Mouse (Mus musculus) adrenal gland, adult 8-10 months (tissue): ENCODE measurements around the gene Ndufb8. TPM values are rescaled to one million over a fixed set of nuclear protein-coding genes. Genes with fewer than 3 reads are reported as not detected.

ENCODE experiments used
- DNase-seq: peaks from one replicate; pipeline ENCODE4 v3.0.0; 2022
- total RNA-seq, 4 experiments: library from RNA; stranded (reverse); gene quantifications; 2 replicates each; pipeline ENCODE4 v1.2.4; 2022

The Ndufb8 gene
- total RNA-seq: 100 to 1,000 TPM; 284 to 446 (median 384) TPM

DNA sequence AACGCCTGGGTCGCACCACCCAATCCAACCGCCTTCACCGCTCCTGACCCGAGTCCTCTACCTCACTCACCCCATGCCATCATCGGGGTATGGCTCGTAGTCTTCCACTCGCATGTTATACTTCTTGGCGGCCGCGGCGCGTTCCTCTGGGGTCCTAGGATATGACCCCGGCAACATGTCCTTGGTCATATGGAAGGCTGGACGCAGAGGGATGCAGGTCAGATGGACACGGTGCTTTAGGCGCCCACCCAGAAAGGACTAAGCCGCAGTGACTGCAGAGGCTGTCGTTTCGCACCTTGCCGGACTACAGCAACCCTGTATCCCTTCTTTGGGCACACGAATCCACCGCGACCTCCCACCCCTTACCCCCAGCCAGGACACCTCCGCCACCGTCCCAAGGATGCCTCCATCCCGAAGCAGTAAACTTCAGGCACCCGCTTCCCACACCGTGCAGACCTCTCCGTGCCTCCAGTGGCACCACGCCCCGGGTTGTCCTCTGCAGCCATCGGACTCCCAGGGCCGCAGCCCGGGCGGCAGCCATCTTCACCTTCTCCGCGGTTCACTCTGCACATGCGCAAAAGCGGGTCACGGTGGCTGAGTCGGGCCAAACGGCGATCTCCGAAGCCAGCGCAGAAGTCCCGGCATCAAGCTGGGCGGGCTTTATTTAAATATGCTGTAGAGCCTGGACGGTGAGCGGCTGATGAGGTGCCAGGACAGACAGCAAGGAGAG is at the start of gene Ndufb8:
Ndufb8 (minus strand) TSS at position 580 of the 730 bp plus-strand sequence.
- peak; percentile 90 for DNase-seq

- no peak for DNase-seq
Measured at GRCm38 (mm10) chr19:44594180-44594579, 38.9 kb upstream of the Ndufb8 start.

DNA sequence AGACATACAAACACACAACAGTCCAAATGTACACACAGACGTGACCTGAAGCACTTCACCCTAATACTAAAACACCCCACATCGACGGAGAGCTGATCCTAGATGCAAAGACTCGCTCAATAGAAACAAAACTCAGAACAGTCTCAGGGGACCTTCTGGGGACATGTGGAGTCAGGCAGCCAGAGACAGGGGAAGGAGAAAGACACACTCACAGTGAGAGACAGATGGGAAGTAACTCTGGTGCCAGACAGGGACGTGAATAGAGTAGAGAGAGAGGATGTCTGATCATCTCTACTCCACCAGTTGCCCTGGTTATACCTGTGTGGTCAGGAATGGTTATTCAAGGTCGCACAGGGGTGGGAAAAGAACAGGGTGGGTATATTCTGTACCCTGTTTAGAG is 36.4 kb upstream of the Ndufb8 start:
- DNase-seq: no peak

GRCm38 (mm10) chr19:44590992-44591391 is 35.8 kb upstream of the Ndufb8 start:
- DNase-seq: no peak

GRCm38 (mm10) chr19:44589591-44590223 is 34.5 kb upstream of the Ndufb8 start:
- no peak for DNase-seq

- DNase-seq: no peak
Measured at GRCm38 (mm10) chr19:44588036-44588435, 32.8 kb upstream of the Ndufb8 start.

- DNase-seq: peak; percentile 78
Measured at GRCm38 (mm10) chr19:44582638-44583309, 27.5 kb upstream of the Ndufb8 start.

- DNase-seq: no peak
Measured at GRCm38 (mm10) chr19:44582103-44582502, 26.9 kb upstream of the Ndufb8 start.

GRCm38 (mm10) chr19:44578038-44578437 is 22.8 kb upstream of the Ndufb8 start:
- no peak for DNase-seq

DNA sequence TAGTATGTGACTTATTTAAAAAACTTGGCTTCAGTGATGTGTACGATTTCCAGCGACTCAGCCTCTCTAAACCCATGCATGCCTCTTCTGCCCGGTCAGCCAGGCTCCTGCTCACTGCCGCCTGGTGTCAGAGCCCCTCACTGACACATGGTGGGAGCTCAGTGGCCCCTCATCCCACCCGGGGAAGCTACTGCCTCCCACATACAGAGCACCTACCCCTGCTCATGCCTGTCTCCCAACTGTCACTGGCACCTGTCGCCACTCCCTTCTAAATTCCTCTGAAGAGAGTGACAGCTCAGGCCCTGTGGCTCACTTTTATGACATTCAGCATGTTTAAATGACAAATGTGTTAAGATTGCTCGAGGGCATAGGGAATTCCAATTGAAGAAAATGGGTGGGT is 21.0 kb upstream of the Ndufb8 start:
- no peak for DNase-seq

- DNase-seq: no peak
Measured at GRCm38 (mm10) chr19:44567763-44568162, 12.5 kb upstream of the Ndufb8 start.

GRCm38 (mm10) chr19:44564006-44564405 is 8.8 kb upstream of the Ndufb8 start:
- no peak for DNase-seq

- peak; percentile 92 for DNase-seq
Measured at GRCm38 (mm10) chr19:44562652-44563206, 7.5 kb upstream of the Ndufb8 start, which contains the start of gene Hif1an. Hif1an (plus strand) TSS chr19:44562850.

DNA sequence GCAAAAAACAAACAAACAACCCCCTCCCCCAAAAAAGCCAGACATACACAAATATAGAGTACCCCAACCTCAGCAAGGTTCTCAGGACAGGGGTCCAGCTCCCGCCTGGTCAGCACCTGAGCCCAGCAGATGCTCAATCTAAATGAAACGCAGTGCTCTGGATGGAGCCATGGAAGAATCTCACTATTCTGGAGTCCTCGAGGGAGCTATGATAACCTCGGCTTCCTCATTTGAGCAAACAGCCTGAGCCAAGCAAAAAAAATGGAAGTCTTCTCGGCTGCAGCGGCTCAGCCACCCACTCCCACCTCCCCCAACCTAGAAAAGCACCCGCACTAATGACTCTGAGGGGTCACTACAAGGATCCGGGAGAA is 765 bp downstream of the Ndufb8 start:
- DNase-seq: no peak

DNA sequence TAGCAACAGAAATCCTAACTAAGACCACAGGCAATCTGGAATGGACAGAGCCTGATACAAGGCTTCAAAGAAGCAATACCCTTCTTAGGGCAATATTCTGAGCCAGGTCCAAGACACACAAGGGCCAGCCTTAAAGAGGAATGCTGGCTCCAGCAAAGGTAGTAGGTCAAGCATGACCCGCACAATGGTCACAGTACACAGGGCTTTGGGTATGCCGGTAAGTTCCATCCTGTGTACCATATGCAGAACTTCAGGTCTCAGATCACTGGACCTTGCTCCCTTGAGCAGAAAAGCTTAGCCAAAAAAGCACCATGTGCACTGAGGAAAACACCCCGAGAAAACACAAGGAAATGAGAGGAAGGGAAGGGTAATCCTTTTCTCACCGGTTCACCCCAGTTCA is 2.0 kb downstream of the Ndufb8 start:
- DNase-seq: no peak

GRCm38 (mm10) chr19:44552731-44553130 is 2.5 kb downstream of the Ndufb8 start, which contains the start of gene Gm20538:
Gm20538 (minus strand) TSS chr19:44552831.
- DNase-seq: no peak

GRCm38 (mm10) chr19:44545321-44546041 is 9.8 kb downstream of the Ndufb8 start, which contains the start of gene Sec31b:
Sec31b (minus strand) TSS chr19:44545864.
- peak; percentile 48 for DNase-seq

- peak; percentile 38 for DNase-seq
Measured at GRCm38 (mm10) chr19:44544775-44545174, 10.5 kb downstream of the Ndufb8 start.

DNA sequence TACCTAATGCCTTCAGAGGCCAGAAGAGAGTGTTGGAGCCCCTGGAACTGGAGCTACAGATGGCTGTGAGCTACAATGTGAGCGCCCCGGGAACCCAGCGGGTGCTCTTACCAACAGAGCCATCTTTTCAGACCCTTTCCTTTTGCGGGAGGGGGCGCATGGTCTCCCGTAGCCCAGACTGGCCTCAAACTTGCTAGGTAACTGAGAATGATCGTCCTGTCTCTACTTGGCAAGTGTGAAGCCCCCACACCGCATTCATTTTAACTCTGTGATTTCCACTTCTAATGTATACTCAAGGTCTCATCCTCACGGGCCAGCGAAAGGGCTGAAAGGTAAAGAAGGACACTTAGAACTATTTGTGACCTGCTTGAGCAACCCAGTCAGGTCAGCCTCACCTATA is 10.9 kb downstream of the Ndufb8 start:
- DNase-seq: no peak

- no peak for DNase-seq
Measured at GRCm38 (mm10) chr19:44542694-44543178, 12.5 kb downstream of the Ndufb8 start.

DNA sequence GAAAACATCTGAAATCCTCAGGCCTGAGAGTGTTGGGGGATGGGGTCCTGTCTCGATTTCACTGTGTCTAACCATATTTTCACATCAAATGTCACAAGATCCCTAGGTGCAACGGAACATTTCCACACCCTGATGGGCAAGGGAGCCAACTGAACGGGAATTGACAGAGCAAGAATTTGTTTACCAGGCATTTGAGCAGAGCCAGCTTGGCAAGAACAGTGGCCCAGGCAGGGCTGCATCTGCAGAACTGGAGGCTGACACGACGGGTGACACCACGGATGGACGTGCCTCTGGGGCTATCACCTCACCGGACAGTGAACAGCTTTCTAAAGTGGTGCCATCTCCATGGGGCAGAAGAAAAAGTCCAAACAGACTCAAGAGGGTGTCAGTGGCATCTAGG is 17.8 kb downstream of the Ndufb8 start:
- DNase-seq: no peak

DNA sequence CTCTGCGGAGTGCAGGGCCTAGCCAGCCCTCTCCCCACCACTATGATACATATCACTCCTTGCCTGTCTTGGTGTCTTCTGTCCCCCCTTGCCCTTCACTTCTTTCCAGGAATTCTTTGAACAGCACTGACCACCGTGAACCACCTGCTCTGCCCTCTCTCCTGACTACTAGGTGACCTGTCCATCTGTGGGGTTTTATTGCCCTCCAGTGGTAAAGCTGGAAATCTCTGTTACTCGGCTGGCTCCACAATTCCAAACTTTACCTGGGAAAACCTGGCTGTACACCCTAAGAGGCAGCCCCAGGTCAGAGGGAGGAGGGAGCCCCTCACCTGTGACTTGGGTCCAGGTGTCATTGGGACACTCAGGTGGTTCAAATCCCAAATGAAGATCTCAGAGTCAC is 19.9 kb downstream of the Ndufb8 start:
- no peak for DNase-seq
